Mouse (Mus musculus) CH12.LX (cell line): ENCODE results near the gene Gpatch2. TPM values are rescaled to one million over a fixed set of nuclear protein-coding genes. Genes with fewer than 3 reads are reported as not detected.

Experiments
- DNase-seq: peaks from one replicate; pipeline ENCODE4 v3.0.0-alpha.2; 2013; ENCODE audit errors: extremely low read depth
- H3K27ac ChIP-seq: 2 replicates; pipeline ENCODE4 v1.5.1; 2012; ENCODE audit warnings: low read depth, mild to moderate bottlenecking, control low read depth, moderate library complexity; ENCODE audit not compliant: insufficient read depth
- H3K27me3 ChIP-seq: replicated peaks from 2 replicates; pipeline ENCODE3; 2012; ENCODE audit warnings: inconsistent platforms
- H3K36me3 ChIP-seq, 2 experiments: replicated peaks in 1 of 2; 2 replicates each; pipeline versions ENCODE3 to v1.6.1; 2012; ENCODE audit warnings: inconsistent platforms in 1 of 2, low read length in 1 of 2, mild to moderate bottlenecking in 1 of 2, mixed read lengths in 1 of 2, moderate library complexity in 1 of 2; ENCODE audit not compliant: control insufficient read depth in 1 of 2, insufficient read depth in 1 of 2
- H3K4me1 ChIP-seq, 2 experiments: 2 replicates each; pipeline ENCODE4 v1.6.1; 2012; ENCODE audit warnings: inconsistent platforms in 1 of 2, moderate library complexity in 1 of 2; ENCODE audit not compliant: insufficient read depth in 2 of 2, control insufficient read depth in 1 of 2
- H3K4me2 ChIP-seq: 2 replicates; pipeline ENCODE4 v1.6.1; 2012; ENCODE audit warnings: low read depth, mild to moderate bottlenecking, control low read depth; ENCODE audit not compliant: poor library complexity, insufficient read depth, severe bottlenecking
- H3K4me3 ChIP-seq, 3 experiments: fragments of 150-350 bp in 1 of 3; sonication (generic) in 1 of 3; replicated peaks in 1 of 3; 2 replicates each; pipeline versions ENCODE3 to v1.5.1; 2011 to 2012; ENCODE audit warnings: low read depth in 2 of 3, low read length in 2 of 3, mild to moderate bottlenecking in 2 of 3, moderate library complexity in 2 of 3, control low read depth in 1 of 3, improper control_type of control experiment in 1 of 3, inconsistent platforms in 1 of 3, mixed read lengths in 1 of 3; ENCODE audit not compliant: poor library complexity in 1 of 3
- H3K79me2 ChIP-seq: replicated peaks from 2 replicates; pipeline ENCODE4 v1.6.1; 2012; ENCODE audit warnings: mild to moderate bottlenecking, moderate library complexity; ENCODE audit not compliant: control insufficient read depth, poor library complexity, insufficient read depth, severe bottlenecking; ENCODE audit errors: extremely low read depth
- H3K9ac ChIP-seq: 2 replicates; pipeline ENCODE4 v1.6.1; 2012; ENCODE audit warnings: low read depth, mild to moderate bottlenecking, control low read depth, moderate library complexity; ENCODE audit not compliant: insufficient read depth
- H3K9me3 ChIP-seq: replicated peaks from 2 replicates; pipeline ENCODE3; 2012; ENCODE audit warnings: low read length, inconsistent platforms, mixed read lengths
- CHD1 ChIP-seq: IDR thresholded peaks from 2 replicates; pipeline ENCODE4 v1.6.1; 2012; ENCODE audit warnings: low read depth, low read length, improper control_type of control experiment, inconsistent platforms
- CHD2 ChIP-seq: IDR thresholded peaks from 2 replicates; pipeline ENCODE4 v1.6.1; 2011; ENCODE audit warnings: low read length, improper control_type of control experiment
- E2F4 ChIP-seq: IDR thresholded peaks from 2 replicates; pipeline ENCODE4 v1.6.1; 2011; ENCODE audit warnings: low read depth, low read length, improper control_type of control experiment; ENCODE audit not compliant: insufficient replicate concordance
- ELF1 ChIP-seq: IDR thresholded peaks from 2 replicates; pipeline ENCODE4 v1.6.1; 2014; ENCODE audit warnings: low read depth, mild to moderate bottlenecking, inconsistent platforms, low read length, improper control_type of control experiment
- ETS1 ChIP-seq: conservative IDR thresholded peaks from 2 replicates; pipeline ENCODE4 v1.6.1; 2012; ENCODE audit warnings: low read depth, mild to moderate bottlenecking, inconsistent platforms, low read length, improper control_type of control experiment, moderate library complexity
- GABPA ChIP-seq: IDR thresholded peaks from 2 replicates; pipeline ENCODE4 v1.6.1; 2012; ENCODE audit warnings: low read depth, low read length, improper control_type of control experiment, inconsistent platforms; ENCODE audit not compliant: insufficient replicate concordance
- IRF4 ChIP-seq: IDR thresholded peaks from 2 replicates; pipeline ENCODE4 v1.6.1; 2014; ENCODE audit warnings: low read depth, mild to moderate bottlenecking, inconsistent platforms, low read length, improper control_type of control experiment
- JUND ChIP-seq: conservative IDR thresholded peaks from 2 replicates; pipeline ENCODE4 v1.6.1; 2011; ENCODE audit warnings: low read depth, low read length, improper control_type of control experiment
- KAT2A ChIP-seq: IDR thresholded peaks from 2 replicates; pipeline ENCODE4 v1.6.1; 2012; ENCODE audit warnings: low read length, improper control_type of control experiment, inconsistent platforms; ENCODE audit not compliant: insufficient replicate concordance
- MAZ ChIP-seq: IDR thresholded peaks from 2 replicates; pipeline ENCODE4 v1.6.1; 2012; ENCODE audit warnings: low read depth, mild to moderate bottlenecking, inconsistent platforms, low read length, improper control_type of control experiment, moderate library complexity
- MXI1 ChIP-seq: IDR thresholded peaks from 2 replicates; pipeline ENCODE4 v1.6.1; 2011; ENCODE audit warnings: mild to moderate bottlenecking, low read depth, low read length, improper control_type of control experiment
- NELFE ChIP-seq: IDR thresholded peaks from 2 replicates; pipeline ENCODE4 v1.6.1; 2011; ENCODE audit warnings: low read depth, low read length, improper control_type of control experiment
- NRF1 ChIP-seq: IDR thresholded peaks from 2 replicates; pipeline ENCODE4 v1.6.1; 2014; ENCODE audit warnings: low read depth, mild to moderate bottlenecking, inconsistent platforms, low read length, improper control_type of control experiment, moderate library complexity
- POLR2AphosphoS2 ChIP-seq: IDR thresholded peaks from 2 replicates; pipeline ENCODE4 v1.6.1; 2011; ENCODE audit warnings: low read depth, low read length, improper control_type of control experiment
- RAD21 ChIP-seq: IDR thresholded peaks from 2 replicates; pipeline ENCODE4 v1.6.1; 2011; ENCODE audit warnings: low read depth, mild to moderate bottlenecking, low read length, improper control_type of control experiment, moderate library complexity
- SIN3A ChIP-seq: IDR thresholded peaks from 2 replicates; pipeline ENCODE4 v1.6.1; 2012; ENCODE audit warnings: low read length, improper control_type of control experiment, inconsistent platforms
- SMC3 ChIP-seq: IDR thresholded peaks from 2 replicates; pipeline ENCODE4 v1.6.1; 2011; ENCODE audit warnings: low read depth, low read length, improper control_type of control experiment
- TCF12 ChIP-seq: IDR thresholded peaks from 2 replicates; pipeline ENCODE4 v1.6.1; 2014; ENCODE audit warnings: low read depth, mild to moderate bottlenecking, inconsistent platforms, low read length, improper control_type of control experiment
- UBTF ChIP-seq: IDR thresholded peaks from 2 replicates; pipeline ENCODE4 v1.6.1; 2012; ENCODE audit warnings: low read depth, mild to moderate bottlenecking, inconsistent platforms, low read length, improper control_type of control experiment, moderate library complexity
- USF1 ChIP-seq: IDR thresholded peaks from 2 replicates; pipeline ENCODE4 v1.6.1; 2014; ENCODE audit warnings: low read depth, mild to moderate bottlenecking, inconsistent platforms, low read length, improper control_type of control experiment
- USF2 ChIP-seq: conservative IDR thresholded peaks from 2 replicates; pipeline ENCODE4 v1.6.1; 2011; ENCODE audit warnings: low read depth, low read length, improper control_type of control experiment
- ZC3H11A ChIP-seq: IDR thresholded peaks from 2 replicates; pipeline ENCODE4 v1.6.1; 2012; ENCODE audit warnings: low read depth, mild to moderate bottlenecking, inconsistent platforms, low read length, improper control_type of control experiment
- ZKSCAN1 ChIP-seq: IDR thresholded peaks from 2 replicates; pipeline ENCODE4 v1.6.1; 2012; ENCODE audit warnings: low read depth, inconsistent platforms, low read length, improper control_type of control experiment, borderline replicate concordance
- ZMIZ1 ChIP-seq: IDR thresholded peaks from 2 replicates; pipeline ENCODE4 v1.6.1; 2012; ENCODE audit warnings: low read depth, mild to moderate bottlenecking, inconsistent platforms, low read length, improper control_type of control experiment
- ZNF384 ChIP-seq: IDR thresholded peaks from 2 replicates; pipeline ENCODE4 v1.6.1; 2012; ENCODE audit warnings: low read depth, low read length, improper control_type of control experiment, inconsistent platforms
- dilution Hi-C: fragments of 300-500 bp; cut with MboI; formaldehyde crosslinking; loops from 2 replicates; pipeline ENCODE4 v1.14.3; 2020; ENCODE audit warnings: low sequenced_read_pairs; ENCODE audit not compliant: extremely low pct_unique_long_range_greater_than_20kb, extremely low pct_ligation_motif_present
- in situ Hi-C: fragments of 300-500 bp; cut with MboI; formaldehyde crosslinking; loops from 3 replicates; pipeline ENCODE4 v1.14.3; 2019; ENCODE audit warnings: low sequenced_read_pairs, low pct_ligation_motif_present, low pct_unique_long_range_greater_than_20kb, mixed read lengths
- polyA plus RNA-seq: library from polyadenylated mRNA; unstranded; fragments of >175 nt; gene quantifications from 2 replicates; pipeline ENCODE4 v1.2.1, GENCODE M21; 2012; ENCODE audit warnings: low read depth; ENCODE audit not compliant: insufficient read length
- total RNA-seq, 2 experiments: library from RNA; depleted of rRNA; stranded (reverse); fragments of 300-350 nt in 1 of 2; fragments of >200 nt in 1 of 2; gene quantifications; 2 replicates each; pipeline ENCODE4 v1.2.3; 2012 to 2014

Gene Gpatch2
- total and polyA plus RNA-seq, 3 experiments: 14.1 to 17.0 (median 15.4) TPM

GRCm38 (mm10) chr1:187241329-187241728 is 26.0 kb downstream of the Gpatch2 start:
- Histone ChIP-seq H3K79me2 (no peaks in the 10 kb centered on the region), H3K4me3 (no peak overlapping the region), H3K36me3 (peaks cover 0 to 37% of the 10 kb centered on the region in 2 experiments), H3K4me1 (no peaks in the 10 kb centered on the region), H3K9ac (no peak overlapping the region), H3K27ac (no peak overlapping the region), H3K9me3 (no peaks in the 10 kb centered on the region), H3K4me2 (no peak overlapping the region), H3K27me3 (no peaks in the 10 kb centered on the region)
- TF ChIP-seq SMC3 (no peak), ZMIZ1 (no peak), ZKSCAN1 (no peak), NRF1 (no peak), IRF4 (no peak), UBTF (no peak), ZC3H11A (no peak), E2F4 (no peak), SIN3A (no peak), ETS1 (no peak), KAT2A (no peak), NELFE (no peak), MAZ (no peak), MXI1 (no peak), TCF12 (no peak), USF2 (no peak), GABPA (no peak)
- DNase-seq: no peak
- dilution Hi-C loops: no loop called here
- in situ Hi-C loops: no loop called here

- H3K36me3 ChIP-seq: peaks cover 0 to 34% of the 10 kb centered on the region in 2 experiments
- H3K27ac ChIP-seq: no peak overlapping the region
- H3K4me3 ChIP-seq: no peak overlapping the region
- H3K79me2 ChIP-seq: no peaks in the 10 kb centered on the region
- dilution Hi-C loops: no loop called here
- no peak overlapping the region for H3K9ac ChIP-seq
- TF ChIP-seq MAZ (no peak), ZKSCAN1 (no peak), ELF1 (no peak), TCF12 (no peak), POLR2AphosphoS2 (no peak), KAT2A (no peak), RAD21 (no peak), CHD1 (no peak), ZNF384 (no peak), UBTF (no peak), ETS1 (no peak), JUND (no peak), CHD2 (no peak), USF1 (no peak), ZC3H11A (no peak), GABPA (no peak)
- TF ChIP-seq, all 38 proteins: peak for 0
- Histone ChIP-seq H3K9me3 (no peaks in the 10 kb centered on the region), H3K4me2 (no peak overlapping the region), H3K4me1 (no peaks in the 10 kb centered on the region), H3K27me3 (no peaks in the 10 kb centered on the region)
- no peak for DNase-seq
- in situ Hi-C loops: no loop called here
Observed at GRCm38 (mm10) chr1:187244734-187245133, 29.4 kb downstream of the Gpatch2 start.
